Mouse (Mus musculus): ENCODE results near the gene Fmo1. TPM values are rescaled to one million over a fixed set of nuclear protein-coding genes. Genes with fewer than 3 reads are reported as not detected.

The Fmo1 gene
- polyA plus RNA-seq, 1 experiment from 2014 or later: 12.4 TPM

DNA sequence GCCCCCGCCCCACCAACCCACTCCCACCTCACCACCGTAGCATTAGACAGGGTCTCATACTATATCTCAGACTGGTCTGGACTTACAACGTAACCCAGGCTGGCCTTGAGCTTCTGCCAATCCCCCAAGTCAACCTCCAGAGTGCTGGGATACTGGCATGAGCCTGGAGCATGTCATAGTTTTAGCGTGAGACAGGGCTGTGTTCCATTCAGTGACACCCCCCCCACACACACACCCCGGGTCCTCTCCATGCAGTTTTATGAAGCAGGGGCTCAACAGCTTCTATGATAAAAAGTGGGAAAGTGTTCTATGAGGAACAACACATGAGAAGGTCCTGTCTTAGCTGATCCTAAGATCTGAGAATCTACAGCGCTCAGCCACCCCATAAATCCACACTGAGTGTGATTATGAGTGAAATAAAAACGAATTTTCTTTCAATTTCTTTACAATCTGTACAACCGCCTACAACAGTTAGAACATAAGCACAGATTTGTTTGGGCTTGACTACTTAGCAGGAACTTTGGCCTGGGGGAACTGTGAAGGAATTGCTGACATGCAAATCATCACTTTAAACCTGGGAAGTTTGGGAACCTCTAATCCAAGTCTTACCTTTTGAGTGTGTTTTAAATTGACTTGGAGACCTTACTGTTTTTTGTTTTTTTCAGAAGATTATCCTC, 1.5 kb downstream of the Fmo1 start:
- H3K9ac ChIP-seq (ENCODE audit: low read length): no peak overlapping the region
- H3K9me3 ChIP-seq (replicated peaks; ENCODE audit: control insufficient read depth, low read length): 0 out of 2 replicates have a peak, but pooled peaks cover 3% of the 10 kb centered on the region
- no peaks in the 10 kb centered on the region for H3K36me3 ChIP-seq (ENCODE audit: control insufficient read depth, insufficient read depth)
- 59% methylated on average over 8 of the region's 8 CpGs for WGBS
- no peak overlapping the region for H3K4me3 ChIP-seq (ENCODE audit: low read length)
- H3K4me2 ChIP-seq (ENCODE audit: low read depth, low read length): no peak overlapping the region
- ATAC-seq (replicated peaks; ENCODE audit: extremely low read depth, insufficient read depth, low FRiP score): no peak
- H3K4me1 ChIP-seq (ENCODE audit: control insufficient read depth, insufficient read depth, low read length): no peaks in the 10 kb centered on the region
- H3K27me3 ChIP-seq (ENCODE audit: control insufficient read depth, insufficient read depth, low read length): no peaks in the 10 kb centered on the region
- H3K27ac ChIP-seq (ENCODE audit: low read length): no peak overlapping the region

DNA sequence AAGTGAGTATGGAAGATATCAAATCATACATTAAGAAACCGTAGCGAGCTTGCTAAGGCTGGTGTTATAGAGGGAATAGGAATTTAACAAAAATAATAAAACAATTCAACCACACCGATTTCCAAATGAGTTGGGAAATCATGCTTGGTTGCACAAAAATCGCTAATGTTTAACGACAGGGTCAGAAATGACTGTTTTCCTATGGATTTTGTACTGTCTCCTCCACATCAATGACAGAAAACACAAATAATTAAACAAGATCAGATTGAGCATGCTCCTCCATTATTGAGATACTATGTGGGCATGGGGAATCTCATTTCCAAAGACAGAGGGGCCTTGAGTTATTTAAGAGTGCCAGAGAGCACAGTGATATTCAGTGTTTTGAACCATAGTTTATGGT, 2.1 kb downstream of the Fmo1 start:
- Histone ChIP-seq H3K27ac (ENCODE audit: low read length) (no peak overlapping the region), H3K9me3 (replicated peaks; ENCODE audit: control insufficient read depth, low read length) (0 out of 2 replicates have a peak, but pooled peaks cover 3% of the 10 kb centered on the region), H3K9ac (ENCODE audit: low read length) (no peak overlapping the region), H3K27me3 (ENCODE audit: control insufficient read depth, insufficient read depth, low read length) (no peaks in the 10 kb centered on the region), H3K4me1 (ENCODE audit: control insufficient read depth, insufficient read depth, low read length) (no peaks in the 10 kb centered on the region), H3K4me2 (ENCODE audit: low read depth, low read length) (no peak overlapping the region), H3K4me3 (ENCODE audit: low read length) (no peak overlapping the region), H3K36me3 (ENCODE audit: control insufficient read depth, insufficient read depth) (no peaks in the 10 kb centered on the region)
- no peak for ATAC-seq (replicated peaks; ENCODE audit: extremely low read depth, insufficient read depth, low FRiP score)
- 87% methylated on average over 5 of the region's 5 CpGs for WGBS

- H3K4me3 ChIP-seq (ENCODE audit: low read length): no peak overlapping the region
- 77% methylated on average over 3 of the region's 3 CpGs for WGBS
Measured at GRCm38 (mm10) chr1:162863579-162863978, 2.8 kb downstream of the Fmo1 start.

DNA sequence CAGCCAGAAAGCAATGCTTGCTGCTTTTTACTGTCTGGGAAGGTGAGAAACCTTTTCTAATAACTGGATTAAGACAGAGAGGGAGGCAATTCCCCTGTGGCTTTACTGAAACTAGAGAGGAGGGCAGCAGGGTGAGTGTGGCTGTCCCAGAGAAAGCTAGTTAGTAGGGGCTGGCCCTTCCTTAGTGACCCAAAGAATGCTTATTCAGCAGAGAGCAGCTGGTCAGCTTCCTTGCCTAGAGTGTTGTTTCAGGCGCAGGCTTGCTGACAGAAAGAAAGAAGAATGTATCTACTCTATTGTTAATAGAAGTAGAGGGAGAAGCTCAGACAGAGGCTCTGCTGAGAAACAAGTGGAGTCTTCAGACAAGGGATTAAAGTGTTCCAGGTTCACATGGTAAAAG, 4.1 kb downstream of the Fmo1 start:
- Histone ChIP-seq H3K4me1 (ENCODE audit: control insufficient read depth, insufficient read depth, low read length) (no peaks in the 10 kb centered on the region), H3K9me3 (replicated peaks; ENCODE audit: control insufficient read depth, low read length) (no peaks in the 10 kb centered on the region), H3K36me3 (ENCODE audit: control insufficient read depth, insufficient read depth) (no peaks in the 10 kb centered on the region), H3K4me3 (ENCODE audit: low read length) (no peak overlapping the region), H3K9ac (ENCODE audit: low read length) (no peak overlapping the region), H3K27ac (ENCODE audit: low read length) (no peak overlapping the region), H3K4me2 (ENCODE audit: low read depth, low read length) (no peak overlapping the region), H3K27me3 (ENCODE audit: control insufficient read depth, insufficient read depth, low read length) (no peaks in the 10 kb centered on the region)
- WGBS: 44% methylated on average over 1 of the region's 1 CpGs
- ATAC-seq (replicated peaks; ENCODE audit: extremely low read depth, insufficient read depth, low FRiP score): no peak

More at GRCm38 (mm10) chr1:162863579-162863978, 2.8 kb downstream of the Fmo1 start:
- H3K9ac ChIP-seq (ENCODE audit: low read length): no peak overlapping the region
- H3K4me2 ChIP-seq (ENCODE audit: low read depth, low read length): no peak overlapping the region
- H3K36me3 ChIP-seq (ENCODE audit: control insufficient read depth, insufficient read depth): no peaks in the 10 kb centered on the region
- no peaks in the 10 kb centered on the region for H3K4me1 ChIP-seq (ENCODE audit: control insufficient read depth, insufficient read depth, low read length)
- ATAC-seq (replicated peaks; ENCODE audit: extremely low read depth, insufficient read depth, low FRiP score): no peak
- H3K27me3 ChIP-seq (ENCODE audit: control insufficient read depth, insufficient read depth, low read length): no peaks in the 10 kb centered on the region
- H3K9me3 ChIP-seq (replicated peaks; ENCODE audit: control insufficient read depth, low read length): 0 out of 2 replicates have a peak, but pooled peaks cover 3% of the 10 kb centered on the region
- H3K27ac ChIP-seq (ENCODE audit: low read length): no peak overlapping the region

DNA sequence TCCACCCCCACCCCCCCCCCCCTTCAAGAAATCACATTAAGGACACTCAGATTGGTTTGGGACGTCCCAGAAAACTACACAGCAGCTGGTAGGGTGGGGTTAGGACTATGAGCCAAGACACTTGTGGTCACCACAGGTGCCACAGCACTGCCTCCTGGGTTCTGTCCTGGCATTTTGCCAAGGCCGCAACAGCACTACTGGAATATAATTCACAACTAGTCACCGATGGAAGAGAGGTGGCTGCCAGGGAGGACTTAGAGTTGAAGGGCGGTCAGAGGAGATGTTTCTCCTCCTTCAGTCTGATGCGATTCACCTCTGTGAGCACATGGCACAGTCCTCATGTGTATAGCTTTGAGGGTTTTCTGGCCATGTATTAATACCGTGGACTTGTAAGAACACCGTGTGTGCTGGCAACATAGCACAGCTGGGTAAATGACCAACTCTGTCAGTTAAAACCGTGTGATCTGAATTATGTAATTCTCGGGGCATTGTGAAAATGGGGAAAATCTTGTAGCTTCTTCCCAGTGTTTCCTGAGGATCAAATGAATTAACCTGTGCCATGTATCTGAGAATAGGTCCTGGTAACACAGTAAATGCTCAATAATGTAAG, 6.3 kb downstream of the Fmo1 start:
- no peaks in the 10 kb centered on the region for H3K4me1 ChIP-seq (ENCODE audit: control insufficient read depth, insufficient read depth, low read length)
- no peak overlapping the region for H3K27ac ChIP-seq (ENCODE audit: low read length)
- WGBS: 73% methylated on average over 9 of the region's 9 CpGs
- H3K9me3 ChIP-seq (replicated peaks; ENCODE audit: control insufficient read depth, low read length): no peaks in the 10 kb centered on the region
- no peak overlapping the region for H3K4me3 ChIP-seq (ENCODE audit: low read length)
- no peak overlapping the region for H3K4me2 ChIP-seq (ENCODE audit: low read depth, low read length)
- ATAC-seq (replicated peaks; ENCODE audit: extremely low read depth, insufficient read depth, low FRiP score): no peak
- H3K27me3 ChIP-seq (ENCODE audit: control insufficient read depth, insufficient read depth, low read length): no peaks in the 10 kb centered on the region
- H3K36me3 ChIP-seq (ENCODE audit: control insufficient read depth, insufficient read depth): no peaks in the 10 kb centered on the region
- H3K9ac ChIP-seq (ENCODE audit: low read length): no peak overlapping the region

DNA sequence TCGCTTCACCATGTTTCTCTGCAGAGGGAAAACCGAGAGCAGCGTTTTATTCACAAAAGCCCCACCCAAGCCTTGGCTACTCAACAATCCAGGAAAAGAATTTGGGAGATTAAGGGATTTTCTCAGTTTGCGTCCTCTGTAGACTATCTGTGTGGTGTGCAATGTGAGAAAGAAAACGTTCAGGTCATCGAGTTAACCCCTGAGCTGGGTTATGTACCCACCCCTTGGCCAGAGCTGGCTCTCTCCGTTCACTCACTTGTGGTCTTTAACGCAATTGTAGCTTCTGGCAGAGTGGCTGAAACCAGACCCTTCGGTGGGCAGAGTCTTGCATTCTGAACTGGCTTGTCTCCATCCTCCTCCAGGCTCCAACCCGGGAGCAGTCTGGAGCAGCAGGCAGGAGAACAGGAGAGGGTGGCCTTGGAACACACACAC, 6.8 kb downstream of the Fmo1 start:
- 53% methylated on average over 10 of the region's 10 CpGs for WGBS
- no peak overlapping the region for H3K4me3 ChIP-seq (ENCODE audit: low read length)
- H3K9ac ChIP-seq (ENCODE audit: low read length): no peak overlapping the region
- no peaks in the 10 kb centered on the region for H3K27me3 ChIP-seq (ENCODE audit: control insufficient read depth, insufficient read depth, low read length)
- no peaks in the 10 kb centered on the region for H3K4me1 ChIP-seq (ENCODE audit: control insufficient read depth, insufficient read depth, low read length)
- no peak overlapping the region for H3K4me2 ChIP-seq (ENCODE audit: low read depth, low read length)
- no peak for ATAC-seq (replicated peaks; ENCODE audit: extremely low read depth, insufficient read depth, low FRiP score)
- no peaks in the 10 kb centered on the region for H3K36me3 ChIP-seq (ENCODE audit: control insufficient read depth, insufficient read depth)
- H3K27ac ChIP-seq (ENCODE audit: low read length): no peak overlapping the region
- H3K9me3 ChIP-seq (replicated peaks; ENCODE audit: control insufficient read depth, low read length): no peaks in the 10 kb centered on the region

GRCm38 (mm10) chr1:162858748-162859130, 7.7 kb downstream of the Fmo1 start:
- no peak overlapping the region for H3K4me3 ChIP-seq (ENCODE audit: low read length)
- H3K4me2 ChIP-seq (ENCODE audit: low read depth, low read length): 0 out of 2 replicates have a peak overlapping the region, but pooled peaks have one; percentile 28
- WGBS: 62% methylated on average over 12 of the region's 12 CpGs
- ATAC-seq (replicated peaks; ENCODE audit: extremely low read depth, insufficient read depth, low FRiP score): no peak
- H3K9ac ChIP-seq (ENCODE audit: low read length): no peak overlapping the region
- H3K9me3 ChIP-seq (replicated peaks; ENCODE audit: control insufficient read depth, low read length): no peaks in the 10 kb centered on the region
- no peak overlapping the region for H3K27ac ChIP-seq (ENCODE audit: low read length)
- no peaks in the 10 kb centered on the region for H3K27me3 ChIP-seq (ENCODE audit: control insufficient read depth, insufficient read depth, low read length)
- H3K36me3 ChIP-seq (ENCODE audit: control insufficient read depth, insufficient read depth): no peaks in the 10 kb centered on the region
- no peaks in the 10 kb centered on the region for H3K4me1 ChIP-seq (ENCODE audit: control insufficient read depth, insufficient read depth, low read length)

GRCm38 (mm10) chr1:162857766-162858747, 8.4 kb downstream of the Fmo1 start:
- Histone ChIP-seq H3K4me1 (ENCODE audit: control insufficient read depth, insufficient read depth, low read length) (no peaks in the 10 kb centered on the region), H3K36me3 (ENCODE audit: control insufficient read depth, insufficient read depth) (no peaks in the 10 kb centered on the region), H3K9me3 (replicated peaks; ENCODE audit: control insufficient read depth, low read length) (no peaks in the 10 kb centered on the region), H3K4me2 (ENCODE audit: low read depth, low read length) (0 out of 2 replicates have a peak overlapping the region, but pooled peaks have one; percentile 28), H3K9ac (ENCODE audit: low read length) (no peak overlapping the region), H3K4me3 (ENCODE audit: low read length) (no peak overlapping the region), H3K27ac (ENCODE audit: low read length) (no peak overlapping the region), H3K27me3 (ENCODE audit: control insufficient read depth, insufficient read depth, low read length) (no peaks in the 10 kb centered on the region)
- WGBS: 70% methylated on average over 18 of the region's 18 CpGs
- no peak for ATAC-seq (replicated peaks; ENCODE audit: extremely low read depth, insufficient read depth, low FRiP score)
